Mouse (Mus musculus): Measurements from ENCODE around the gene Shld1. TPM values are rescaled to one million over a fixed set of nuclear protein-coding genes. Genes with fewer than 3 reads are reported as not detected.

Gene Shld1
- total RNA-seq (2015) (4.3 and 8.2 TPM in 2 replicates), total RNA-seq (2017) (4.4 and 7.7 TPM in 2 replicates)

DNA sequence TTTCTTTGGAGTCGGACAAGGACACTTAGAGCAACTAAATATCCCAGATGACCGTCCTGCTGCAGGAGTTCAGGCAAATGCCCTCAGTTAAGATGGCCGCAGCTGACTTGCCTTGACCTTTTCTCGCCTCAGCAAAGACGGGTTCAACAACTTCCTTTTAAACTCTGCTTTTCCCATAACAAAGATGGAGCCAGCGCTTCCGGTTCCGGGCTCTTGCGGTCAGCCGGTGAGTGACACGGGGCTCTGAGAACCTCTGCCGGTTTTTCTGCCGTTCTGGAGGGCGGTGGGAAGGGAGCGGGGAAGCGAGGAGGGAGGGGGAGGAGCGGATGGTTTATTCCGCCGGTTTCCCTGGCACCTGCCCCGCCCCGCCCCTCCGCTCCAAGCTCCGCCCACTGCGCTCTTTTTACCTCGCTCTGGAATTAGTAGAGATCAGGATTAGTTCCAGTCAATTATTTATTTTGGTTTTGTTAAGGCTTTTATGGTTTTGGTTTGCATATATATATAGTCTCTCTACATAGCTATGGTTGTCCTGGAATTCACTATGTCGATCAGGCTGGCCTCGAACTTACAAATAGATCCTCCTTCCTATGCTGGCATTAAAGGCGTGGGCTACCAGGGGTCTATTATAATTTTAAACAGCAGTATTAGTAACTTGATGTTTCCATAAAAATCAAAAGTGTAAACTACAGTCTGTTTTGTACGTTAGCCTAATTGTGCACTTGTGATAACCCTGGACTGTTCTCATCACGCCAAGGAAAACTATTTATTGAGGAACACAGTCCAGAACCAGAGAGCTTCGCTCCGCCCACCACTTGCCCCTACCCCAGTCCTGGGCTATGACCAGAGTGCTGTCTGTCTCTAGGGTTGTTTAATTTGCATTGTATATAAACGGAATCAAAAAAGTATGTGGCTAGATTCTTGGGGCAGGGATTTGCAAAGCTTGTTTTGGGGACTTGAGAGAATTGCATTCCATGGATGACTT, at the start of gene Shld1:
Shld1 (plus strand) TSS at position 176 of the 982 bp plus-strand sequence.
- ATAC-seq (replicated peaks; ENCODE audit: poor library complexity), result peak; percentile 73

DNA sequence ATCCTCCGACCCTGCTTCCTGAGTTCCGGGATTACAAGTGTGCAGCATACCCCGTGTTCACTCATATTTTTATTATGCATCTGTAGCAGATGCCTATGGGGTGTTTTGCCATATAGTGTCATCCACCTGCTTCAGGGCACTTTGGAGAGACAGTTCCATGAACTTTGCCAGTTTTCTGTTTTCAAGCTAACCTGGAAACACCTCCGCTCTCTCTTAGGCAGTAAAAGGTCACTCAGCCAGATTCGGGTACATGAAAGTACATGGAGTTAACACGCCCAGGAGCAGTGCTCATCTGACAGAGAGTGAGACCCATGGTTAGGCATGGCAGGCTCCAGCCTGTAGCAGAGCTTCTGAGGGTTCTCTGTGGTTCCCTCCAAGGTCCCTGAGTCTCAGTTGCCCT, 48.4 kb upstream of the Shld1 start:
- ATAC-seq (replicated peaks; ENCODE audit: poor library complexity), result no peak

DNA sequence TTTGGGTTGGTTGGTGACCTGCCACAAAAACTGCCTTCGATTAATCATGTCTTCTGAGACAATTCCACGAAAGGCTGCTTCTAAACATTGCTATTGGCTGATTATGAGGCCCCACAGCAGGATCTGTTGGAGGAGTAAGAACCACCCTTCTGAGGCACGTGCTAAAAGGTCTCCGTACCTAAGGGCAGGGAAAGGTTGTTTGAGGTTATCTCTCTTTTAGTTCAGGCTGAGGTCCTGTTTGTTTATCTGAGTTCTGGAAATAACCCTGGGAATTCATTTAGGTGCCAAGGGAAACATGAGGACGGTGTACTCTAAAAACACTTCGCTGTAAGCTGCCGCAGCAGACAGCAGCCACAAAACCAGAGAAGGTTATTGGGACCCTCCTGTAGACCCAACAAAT, 47.4 kb upstream of the Shld1 start:
- no peak for ATAC-seq (replicated peaks; ENCODE audit: poor library complexity)

DNA sequence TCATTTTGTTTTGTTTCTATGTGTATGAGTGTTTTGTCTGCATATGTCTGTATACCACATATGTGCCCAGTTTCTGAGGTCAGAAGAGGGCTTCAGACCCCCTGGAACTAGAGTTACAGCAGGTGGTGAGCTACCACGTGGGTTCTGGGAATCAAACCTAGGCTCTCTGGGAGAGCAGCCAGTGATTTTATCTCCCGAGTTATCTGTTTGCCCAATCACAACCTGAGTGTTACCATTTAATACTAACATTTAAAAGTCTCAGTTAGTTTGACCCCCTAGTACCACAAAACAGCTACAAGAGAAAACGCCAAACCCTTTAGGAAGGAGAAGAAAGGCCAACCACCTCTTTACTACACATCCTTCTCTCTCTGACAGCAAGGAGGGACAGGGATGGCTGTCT, 45.5 kb upstream of the Shld1 start:
- ATAC-seq (replicated peaks; ENCODE audit: poor library complexity), result no peak

DNA sequence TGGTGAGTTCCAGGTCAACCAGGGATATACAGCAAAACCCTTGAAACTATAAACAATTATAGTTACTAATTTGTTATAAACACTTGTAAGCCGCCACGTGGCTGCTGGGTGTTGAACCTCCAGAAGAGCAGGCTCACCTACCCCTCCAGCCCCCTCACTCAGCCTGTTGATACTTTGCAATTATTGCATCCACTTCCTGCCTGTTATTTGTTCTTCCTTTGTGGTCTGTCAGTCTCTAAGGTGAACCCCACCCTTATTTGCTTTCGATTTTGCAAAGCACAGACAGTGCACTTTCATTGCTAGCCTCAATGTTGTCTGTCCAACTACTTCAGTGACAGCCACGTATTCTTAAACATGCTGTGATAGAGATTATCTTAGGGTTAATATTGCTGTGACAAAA, 43.6 kb upstream of the Shld1 start:
- peak; percentile 87 for ATAC-seq (replicated peaks; ENCODE audit: poor library complexity)

DNA sequence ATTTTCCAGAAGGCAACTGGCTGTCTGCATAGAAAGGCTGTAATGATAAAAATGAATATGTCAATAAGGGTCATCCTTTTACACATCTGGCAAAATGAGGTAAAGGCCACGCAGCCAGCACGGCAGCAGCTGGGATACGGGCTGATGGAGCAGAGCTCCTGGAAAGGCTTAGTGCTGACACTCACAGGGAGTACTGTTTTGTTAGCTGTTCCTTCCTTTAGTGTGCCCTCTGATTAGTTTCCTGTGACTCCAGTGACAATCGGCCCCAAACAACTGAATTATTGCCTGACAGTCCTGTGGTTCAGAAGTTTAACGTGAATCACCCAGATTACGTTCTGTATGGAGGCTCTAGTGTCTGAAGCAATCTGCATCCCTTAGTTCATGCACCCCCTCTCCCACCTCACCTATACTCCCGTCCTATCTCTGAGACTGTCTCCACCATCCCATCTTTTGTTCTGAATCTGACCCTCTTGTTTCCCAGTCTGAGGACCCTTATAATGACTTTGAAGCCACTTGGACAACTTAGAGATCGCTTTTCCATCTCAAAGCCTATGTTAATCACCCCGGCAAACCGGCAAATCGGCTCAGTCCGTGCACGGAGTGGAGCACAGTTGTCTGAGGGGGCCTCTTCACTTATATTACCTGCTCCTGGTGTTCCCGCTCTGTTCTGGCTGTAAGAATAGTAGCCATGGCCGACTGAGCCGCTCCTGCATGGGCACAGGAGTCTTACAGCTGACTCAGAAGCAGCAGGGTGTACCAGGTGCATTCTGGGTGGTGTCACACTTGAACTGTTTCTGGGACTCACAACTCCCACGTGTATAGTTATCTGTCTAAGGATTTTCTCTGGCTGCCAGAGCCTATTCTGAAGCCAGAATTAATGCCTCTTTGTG, 39.6 kb upstream of the Shld1 start:
- ATAC-seq (replicated peaks; ENCODE audit: poor library complexity), result no peak

DNA sequence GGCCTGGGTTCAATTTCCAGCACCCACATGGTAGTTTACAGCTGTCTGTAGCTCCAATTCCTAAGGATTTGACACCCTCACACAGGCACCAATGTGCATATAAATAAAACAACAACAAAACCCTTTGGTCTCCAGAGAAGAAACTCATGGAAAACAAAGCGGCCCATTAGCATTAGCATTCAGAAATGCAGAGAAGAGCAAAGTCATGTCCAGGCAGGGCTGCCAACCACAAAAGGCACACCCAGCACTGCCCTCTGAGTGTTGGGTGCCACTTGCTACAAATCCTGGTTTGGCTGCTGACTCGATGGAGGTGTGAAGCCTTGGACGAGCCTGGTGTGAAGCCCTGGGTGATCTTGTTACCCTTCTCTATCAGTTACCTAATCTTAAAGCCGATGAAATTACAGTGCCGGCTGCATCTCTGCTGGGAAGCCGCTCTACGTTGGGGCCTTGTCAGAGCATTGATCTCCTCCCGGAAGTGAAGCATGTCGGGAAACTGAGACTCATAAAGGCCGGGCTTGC, 37.3 kb upstream of the Shld1 start:
- ATAC-seq (replicated peaks; ENCODE audit: poor library complexity), result no peak

DNA sequence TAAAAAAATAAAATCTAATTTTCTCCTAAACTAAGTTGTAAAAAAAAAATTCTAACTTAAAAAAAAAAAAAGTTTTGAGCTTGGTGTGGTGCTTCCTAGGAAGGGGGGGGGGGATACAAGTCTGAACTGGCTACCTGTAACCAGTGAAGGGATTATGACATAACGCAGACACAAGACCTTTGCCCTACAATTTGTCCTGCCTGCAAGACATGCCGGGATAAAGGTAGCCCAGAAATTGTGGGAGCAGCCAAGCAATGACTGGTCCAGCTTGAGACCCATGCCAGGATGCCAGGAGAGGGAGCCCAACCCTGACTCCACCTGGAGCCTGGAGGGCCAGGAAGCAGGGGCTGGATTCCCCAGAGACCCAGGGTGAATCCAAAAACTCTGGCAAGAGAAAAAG, 36.2 kb upstream of the Shld1 start:
- no peak for ATAC-seq (replicated peaks; ENCODE audit: poor library complexity)

DNA sequence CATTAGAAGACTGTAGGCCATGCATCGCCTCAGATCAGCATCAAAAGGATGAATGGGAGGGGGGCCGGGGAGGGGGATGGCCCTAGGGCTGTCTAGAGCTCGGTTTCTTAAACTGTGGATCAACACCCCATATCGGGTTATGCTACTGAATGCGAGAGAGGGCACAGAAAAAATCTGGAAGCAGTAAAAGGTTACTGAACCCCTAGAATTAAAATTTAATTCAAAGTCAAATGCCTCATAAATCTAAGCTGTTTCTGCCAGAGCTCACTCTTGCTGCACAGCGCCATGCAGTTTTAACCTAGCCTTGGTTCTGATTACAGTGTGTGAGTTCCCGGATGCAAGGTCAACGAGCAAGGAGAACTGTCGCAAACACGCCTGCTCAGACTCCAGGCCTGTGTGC, 34.3 kb upstream of the Shld1 start:
- no peak for ATAC-seq (replicated peaks; ENCODE audit: poor library complexity)

DNA sequence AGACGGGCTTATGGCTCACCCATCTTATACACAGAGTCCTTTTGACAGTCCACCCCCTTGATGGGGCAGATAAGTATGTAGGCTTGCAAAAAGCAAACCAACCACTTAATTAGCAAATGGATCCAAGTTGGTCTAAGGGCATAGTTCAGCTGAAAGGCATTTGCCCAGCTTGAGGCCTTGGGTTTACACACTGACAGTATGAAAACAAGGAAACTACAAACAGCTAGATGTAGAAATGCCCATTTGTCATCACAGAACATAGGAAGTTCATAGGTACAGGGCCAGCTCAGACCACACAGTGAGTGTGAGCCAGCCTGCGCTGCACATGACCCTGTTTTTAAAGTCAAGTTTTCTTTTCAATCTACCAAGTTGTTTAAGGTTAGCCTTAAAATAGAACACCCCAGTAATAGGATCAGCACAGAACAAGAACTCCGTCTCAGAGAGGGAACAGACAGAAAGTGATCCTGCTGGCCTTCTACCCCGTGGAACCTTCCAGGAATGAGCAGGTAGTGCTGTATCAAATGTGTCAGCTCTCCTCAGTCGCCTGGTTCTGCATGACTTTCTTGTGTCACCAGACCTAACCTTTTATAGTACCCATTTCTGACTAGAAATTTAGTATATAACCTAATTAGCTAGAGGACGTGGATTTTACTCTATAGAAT, 31.8 kb upstream of the Shld1 start:
- no peak for ATAC-seq (replicated peaks; ENCODE audit: poor library complexity)

DNA sequence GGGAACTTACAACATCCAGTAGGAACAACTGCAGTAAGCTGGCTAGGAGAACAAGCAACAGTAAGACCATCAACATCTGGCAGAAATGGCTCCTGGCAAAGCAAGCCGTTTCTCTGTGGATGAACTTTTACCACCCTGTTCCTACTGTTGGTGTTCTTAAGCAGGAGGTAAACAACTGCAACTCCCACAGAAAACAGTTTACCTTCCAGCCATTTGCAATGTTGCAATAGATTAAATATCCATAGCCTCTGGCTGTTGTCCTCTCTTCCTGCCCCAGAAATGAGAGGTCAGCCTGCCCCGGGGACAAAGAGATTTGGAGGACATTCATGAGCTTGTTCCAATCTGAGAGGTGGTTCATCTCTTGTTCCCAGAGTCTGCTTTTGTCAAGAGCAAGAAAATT, 29.5 kb upstream of the Shld1 start:
- no peak for ATAC-seq (replicated peaks; ENCODE audit: poor library complexity)

DNA sequence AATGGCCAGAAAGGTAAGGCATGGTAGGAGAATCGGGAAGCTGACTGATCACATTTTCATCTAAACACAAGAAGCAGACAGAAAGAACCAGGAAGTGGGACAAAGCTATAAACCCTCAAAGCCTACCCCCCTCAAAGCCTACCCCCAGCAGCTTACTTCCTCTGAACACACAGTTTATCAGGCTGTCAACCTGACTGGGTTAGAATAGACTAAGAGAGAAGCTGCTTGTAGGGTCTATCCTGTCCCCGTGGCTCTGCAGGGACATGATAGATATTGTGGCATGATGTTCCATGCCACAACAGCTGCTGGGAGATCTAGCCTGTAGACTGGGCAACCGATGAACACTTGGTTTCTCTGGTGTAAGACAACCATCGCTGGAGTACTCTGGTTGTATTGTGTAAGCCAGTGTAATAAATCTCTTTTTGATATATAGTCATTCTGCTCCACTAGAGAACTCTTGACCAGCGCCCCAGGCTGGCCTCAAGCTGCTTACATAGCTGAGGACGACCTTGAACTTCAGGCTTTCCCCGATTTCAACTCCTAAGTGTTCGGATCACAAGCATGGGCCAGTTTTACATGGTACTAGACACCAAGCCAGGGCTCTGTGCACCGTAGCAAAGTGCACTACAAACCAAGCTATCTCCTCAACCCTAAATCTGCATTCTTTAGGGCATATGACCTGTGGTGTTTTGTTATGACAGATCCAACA, 28.2 kb upstream of the Shld1 start:
- ATAC-seq (replicated peaks; ENCODE audit: poor library complexity), result peak; percentile 72

DNA sequence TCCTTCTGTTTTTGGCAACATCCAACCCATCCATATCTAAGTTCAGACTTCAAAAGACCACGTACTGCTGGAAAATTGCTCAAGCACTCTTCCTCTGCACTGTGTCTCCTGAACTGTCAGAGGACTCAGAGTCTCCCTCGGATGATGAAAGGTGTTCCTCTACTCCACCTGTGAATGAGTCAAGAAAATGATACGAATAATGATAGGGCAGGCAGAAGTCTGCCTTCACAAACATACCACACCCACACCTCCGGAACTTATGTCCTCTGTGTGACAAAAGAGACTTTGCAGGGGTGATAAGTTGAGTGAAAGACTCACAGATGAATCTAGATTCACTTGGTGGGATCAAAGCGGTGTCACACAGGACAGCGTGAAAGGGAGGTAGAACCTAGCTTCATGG, 17.6 kb upstream of the Shld1 start:
- ATAC-seq (replicated peaks; ENCODE audit: poor library complexity), result no peak

DNA sequence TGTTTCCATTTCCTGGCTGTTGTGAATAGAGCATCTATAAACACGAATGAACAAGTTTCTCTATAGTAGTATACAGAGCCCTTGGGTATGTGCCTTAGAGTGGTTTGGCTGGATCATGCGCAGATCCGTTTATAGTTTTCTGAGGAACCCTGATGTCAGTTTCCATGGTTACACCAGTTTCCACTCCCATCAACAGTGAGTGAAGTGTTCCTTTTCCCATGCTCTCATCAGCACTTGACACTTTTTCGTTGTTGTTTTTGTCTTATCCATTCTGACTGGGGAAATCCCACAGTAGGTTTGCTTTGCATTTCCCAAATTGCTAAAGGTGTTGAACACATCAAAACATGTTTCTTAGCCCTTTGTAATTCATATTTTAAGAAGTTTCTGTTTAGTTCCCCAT, 16.4 kb upstream of the Shld1 start:
- no peak for ATAC-seq (replicated peaks; ENCODE audit: poor library complexity)

DNA sequence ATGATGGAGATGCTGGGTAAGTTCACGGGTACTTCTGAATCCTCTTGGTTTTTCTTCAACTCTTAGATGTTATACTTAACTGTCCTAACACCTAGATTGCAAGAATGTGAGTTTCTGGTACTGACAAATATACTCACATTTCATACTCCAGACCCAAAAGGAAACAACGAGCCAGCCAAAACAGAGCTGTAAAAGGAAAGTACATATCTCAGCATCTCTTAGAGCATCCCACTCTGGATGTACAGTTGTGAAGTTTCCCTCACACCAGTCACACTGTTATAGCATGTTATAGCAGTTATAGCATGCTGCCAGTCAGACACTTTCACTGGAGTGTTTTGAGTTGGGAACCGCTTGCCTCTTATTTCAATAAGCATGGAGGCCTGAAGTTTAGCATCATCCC, 14.6 kb upstream of the Shld1 start:
- no peak for ATAC-seq (replicated peaks; ENCODE audit: poor library complexity)

DNA sequence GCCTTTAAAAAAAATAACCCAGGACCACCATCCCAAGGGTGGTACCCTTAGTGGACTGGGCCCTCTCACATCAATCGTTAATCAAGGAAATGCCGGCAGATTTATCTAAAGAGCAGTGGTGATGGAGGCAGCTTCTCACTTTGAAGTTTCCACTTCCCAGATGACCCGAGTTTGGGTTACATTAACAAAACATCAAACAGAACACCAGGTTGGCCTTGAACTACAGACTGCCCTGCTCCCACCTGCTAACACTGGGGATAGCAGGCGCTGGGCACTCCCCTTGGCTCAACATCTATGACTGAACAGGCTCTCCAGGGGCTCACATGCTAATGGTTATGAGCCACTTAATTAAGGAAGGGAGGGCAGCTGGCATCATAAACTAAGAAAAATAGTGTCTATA, 10.6 kb upstream of the Shld1 start:
- ATAC-seq (replicated peaks; ENCODE audit: poor library complexity), result no peak

DNA sequence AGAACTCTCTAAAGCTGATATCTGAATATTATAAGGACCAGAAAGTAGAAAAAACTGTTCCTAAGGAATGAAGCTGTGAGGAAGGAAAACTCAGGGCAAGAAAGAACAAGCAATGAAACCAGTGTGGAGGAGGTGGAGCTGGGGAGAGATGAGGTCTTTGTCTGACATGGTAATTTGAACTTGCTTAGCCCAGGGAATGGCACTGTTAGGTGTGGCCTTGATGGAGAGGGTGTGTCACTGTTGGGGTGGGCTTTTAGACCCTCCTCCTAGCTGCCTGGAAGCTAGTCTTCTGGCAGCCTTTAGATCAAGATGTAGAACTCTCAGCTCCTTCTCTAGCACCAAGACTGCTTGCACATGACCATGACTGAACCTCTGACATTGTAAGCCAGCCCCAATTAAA, 1.7 kb upstream of the Shld1 start:
- ATAC-seq (replicated peaks; ENCODE audit: poor library complexity), result no peak

DNA sequence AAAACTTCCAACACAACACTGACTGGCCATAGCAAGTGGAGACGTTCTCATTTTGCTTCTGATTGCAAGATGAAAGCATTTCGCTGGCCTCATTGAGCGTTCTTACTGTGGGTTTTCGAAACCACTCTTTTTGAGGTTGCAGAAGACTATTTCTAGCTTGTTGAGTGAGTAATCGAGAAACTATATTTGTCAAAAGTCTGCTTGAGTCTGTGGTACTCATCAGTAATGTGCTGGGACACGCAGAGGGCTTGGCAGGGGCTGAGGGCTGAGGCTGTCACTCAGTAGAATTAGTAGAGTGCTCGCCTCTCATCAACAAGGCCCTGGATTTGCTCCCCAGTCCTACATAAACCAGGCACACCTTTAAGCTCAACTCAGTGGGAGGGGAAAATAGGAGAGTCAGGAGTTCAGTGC, 1.9 kb downstream of the Shld1 start:
- no peak for ATAC-seq (replicated peaks; ENCODE audit: poor library complexity)

DNA sequence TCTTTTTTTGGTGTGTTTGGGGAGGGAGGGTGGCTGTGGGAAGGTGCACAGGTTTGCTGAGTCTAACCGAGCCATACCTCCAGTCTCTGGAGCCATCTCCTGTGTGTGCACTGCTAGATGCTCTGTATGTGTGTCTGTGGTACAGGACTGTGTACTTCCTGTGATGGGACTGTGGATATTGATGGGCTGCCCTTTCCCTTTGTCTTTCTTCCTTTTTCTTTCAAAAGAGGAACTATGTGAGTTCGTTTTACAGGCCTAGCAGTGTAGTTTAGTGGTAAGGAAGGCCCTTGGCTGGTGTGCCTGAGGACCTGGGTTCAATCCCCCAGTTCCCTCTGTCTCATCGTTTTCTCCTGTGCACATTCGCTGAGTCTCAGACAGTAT, 2.4 kb downstream of the Shld1 start:
- peak; percentile 47 for ATAC-seq (replicated peaks; ENCODE audit: poor library complexity)

DNA sequence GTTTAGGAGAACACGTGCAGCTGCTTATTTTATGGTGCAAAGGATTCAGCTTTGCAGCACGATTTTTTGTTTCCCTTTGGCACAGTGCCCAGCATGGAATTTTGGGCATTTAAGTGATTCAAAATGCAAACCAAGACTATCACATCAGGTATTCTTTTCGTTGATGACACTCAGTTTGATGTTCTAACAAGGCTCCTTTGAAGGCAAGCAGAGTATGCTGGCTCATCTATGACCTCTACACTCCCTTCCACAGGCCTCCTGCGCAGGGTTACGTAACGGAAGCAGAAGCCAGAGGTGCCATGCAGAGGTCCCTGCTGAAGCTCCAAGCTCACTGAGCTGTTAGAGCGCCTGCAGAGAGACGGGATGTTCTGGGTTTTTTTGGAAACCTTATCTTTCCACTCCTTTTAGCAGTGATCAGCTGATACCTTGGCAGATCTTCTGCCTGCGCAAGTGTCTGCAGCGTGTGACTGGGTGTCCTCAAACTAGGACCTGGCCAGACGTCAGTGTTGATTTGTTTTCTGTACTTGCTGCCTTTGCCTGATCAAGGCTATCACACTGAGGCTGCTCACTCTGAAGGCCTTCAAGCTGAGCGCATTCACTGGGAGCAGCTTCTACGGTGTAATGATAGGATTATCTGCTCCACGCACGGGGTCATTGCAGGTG, 3.0 kb downstream of the Shld1 start:
- ATAC-seq (replicated peaks; ENCODE audit: poor library complexity), result peak; percentile 52

Data from megakaryocyte progenitor cell, adult 5-6 weeks (primary cell).